Mouse (Mus musculus): ENCODE results near the gene Pirb. TPM values are rescaled to one million over a fixed set of nuclear protein-coding genes. Genes with fewer than 3 reads are reported as not detected.

The Pirb gene
- polyA plus RNA-seq, 1 experiment = 20.0 TPM

- Histone ChIP-seq H3K27ac (ENCODE audit: control insufficient read depth, insufficient read depth, low read length) (peak within 1 kb of the TSS; percentile 77), H3K4me1 (replicated peaks; ENCODE audit: control insufficient read depth, insufficient read depth, low read length) (peaks cover 16% of the 10 kb centered on the region), H3K36me3 (ENCODE audit: control insufficient read depth, insufficient read depth, low read length) (no peaks in the 10 kb centered on the region), H3K4me3 (ENCODE audit: control insufficient read depth, insufficient read depth, low read length) (peak within 1 kb of the TSS; percentile 69), H3K27me3 (ENCODE audit: control insufficient read depth, insufficient read depth, low read length) (no peaks in the 10 kb centered on the region)
- DNase-seq = peak; percentile 99
- under 1% methylated on average over 55 of the region's 55 CpGs for WGBS
- TF ChIP-seq POLR2A (IDR thresholded peaks at IDR 0.05; ENCODE audit: control insufficient read depth, extremely low read depth, insufficient read depth, low read length, poor library complexity) (peak; percentile 50; the same call in 1 of the 2 replicates), CTCF (IDR thresholded peaks at IDR 0.05; ENCODE audit: borderline replicate concordance, control insufficient read depth, extremely low read depth, insufficient read depth, low read length, poor library complexity) (0 out of 2 replicates have a peak, but pooled peaks have one; percentile 21)
Measured at GRCm38 (mm10) chr7:3692987-3693808, 27.0 kb downstream of the Pirb start, which contains the start of gene Mboat7. Mboat7 (minus strand) TSS chr7:3693523.

DNA sequence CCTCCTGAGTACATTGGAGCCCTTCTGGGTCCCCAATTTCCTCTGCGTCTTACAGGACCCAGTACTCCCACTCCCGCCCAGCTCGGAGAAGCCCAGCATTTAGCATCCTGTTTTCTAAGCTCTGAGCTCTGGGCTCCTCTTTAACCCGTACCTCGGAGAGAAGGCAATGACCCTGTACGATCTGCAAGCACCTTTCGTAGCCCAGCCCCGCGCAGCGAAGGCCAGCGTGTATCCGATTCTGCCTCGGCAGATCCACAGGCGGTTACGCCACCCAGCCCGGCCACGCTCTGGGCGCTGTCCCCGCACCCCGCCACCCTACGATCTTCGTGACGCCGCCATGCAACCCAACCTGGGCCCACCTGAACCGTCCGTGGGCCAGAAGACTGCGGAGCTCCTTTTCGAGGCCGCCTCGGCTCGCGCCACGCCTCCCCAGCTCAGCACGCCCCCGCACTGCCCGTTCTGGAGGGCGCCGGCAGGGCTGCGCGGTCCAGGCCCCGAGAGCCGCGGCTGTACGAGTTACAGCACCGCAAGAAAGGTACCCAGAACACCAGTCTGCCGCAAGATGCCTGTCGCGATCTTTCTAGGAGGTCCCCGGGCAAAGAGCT lies 27.7 kb downstream of the Pirb start, which contains the start of gene Tsen34:
Gene Tsen34, plus strand, starts transcription at position 482 of the 605 bp plus-strand sequence.
- TF ChIP-seq POLR2A (IDR thresholded peaks at IDR 0.05; ENCODE audit: control insufficient read depth, extremely low read depth, insufficient read depth, low read length, poor library complexity) (no peak; the same call in 1 of the 2 replicates), CTCF (IDR thresholded peaks at IDR 0.05; ENCODE audit: borderline replicate concordance, control insufficient read depth, extremely low read depth, insufficient read depth, low read length, poor library complexity) (no peak)
- Histone ChIP-seq H3K4me1 (replicated peaks; ENCODE audit: control insufficient read depth, insufficient read depth, low read length) (peaks cover 16% of the 10 kb centered on the region), H3K27me3 (ENCODE audit: control insufficient read depth, insufficient read depth, low read length) (no peaks in the 10 kb centered on the region), H3K4me3 (ENCODE audit: control insufficient read depth, insufficient read depth, low read length) (peak within 1 kb of the TSS; percentile 69), H3K27ac (ENCODE audit: control insufficient read depth, insufficient read depth, low read length) (peak within 1 kb of the TSS; percentile 77), H3K36me3 (ENCODE audit: control insufficient read depth, insufficient read depth, low read length) (no peaks in the 10 kb centered on the region)
- WGBS = under 1% methylated on average over 49 of the region's 49 CpGs
- no peak for DNase-seq

GRCm38 (mm10) chr7:3691919-3692318 lies 28.3 kb downstream of the Pirb start:
- no peak overlapping the region; the same call in 1 of the 2 replicates for H3K27ac ChIP-seq (ENCODE audit: control insufficient read depth, insufficient read depth, low read length)

GRCm38 (mm10) chr7:3685400-3686187 lies 34.6 kb downstream of the Pirb start:
- WGBS = 97% methylated on average over 31 of the region's 31 CpGs
- H3K36me3 ChIP-seq (ENCODE audit: control insufficient read depth, insufficient read depth, low read length) = no peaks in the 10 kb centered on the region
- no peak for DNase-seq
- TF ChIP-seq POLR2A (IDR thresholded peaks at IDR 0.05; ENCODE audit: control insufficient read depth, extremely low read depth, insufficient read depth, low read length, poor library complexity) = no peak
- no peak for TF ChIP-seq CTCF (IDR thresholded peaks at IDR 0.05; ENCODE audit: borderline replicate concordance, control insufficient read depth, extremely low read depth, insufficient read depth, low read length, poor library complexity)
- no peak overlapping the region for H3K27ac ChIP-seq (ENCODE audit: control insufficient read depth, insufficient read depth, low read length)
- no peak overlapping the region for H3K4me3 ChIP-seq (ENCODE audit: control insufficient read depth, insufficient read depth, low read length)
- no peaks in the 10 kb centered on the region for H3K27me3 ChIP-seq (ENCODE audit: control insufficient read depth, insufficient read depth, low read length)
- H3K4me1 ChIP-seq (replicated peaks; ENCODE audit: control insufficient read depth, insufficient read depth, low read length) = no peaks in the 10 kb centered on the region

More at GRCm38 (mm10) chr7:3691919-3692318, 28.3 kb downstream of the Pirb start:
- whole genome bisulfite sequencing = 15% methylated on average over 3 of the region's 3 CpGs
- Histone ChIP-seq H3K4me1 (replicated peaks; ENCODE audit: control insufficient read depth, insufficient read depth, low read length) (peaks cover 16% of the 10 kb centered on the region), H3K36me3 (ENCODE audit: control insufficient read depth, insufficient read depth, low read length) (no peaks in the 10 kb centered on the region), H3K4me3 (ENCODE audit: control insufficient read depth, insufficient read depth, low read length) (peak overlapping the region; percentile 69), H3K27me3 (ENCODE audit: control insufficient read depth, insufficient read depth, low read length) (no peaks in the 10 kb centered on the region)
- TF ChIP-seq POLR2A (IDR thresholded peaks at IDR 0.05; ENCODE audit: control insufficient read depth, extremely low read depth, insufficient read depth, low read length, poor library complexity) (no peak), CTCF (IDR thresholded peaks at IDR 0.05; ENCODE audit: borderline replicate concordance, control insufficient read depth, extremely low read depth, insufficient read depth, low read length, poor library complexity) (no peak)
- DNase-seq = no peak

- no peak for DNase-seq
- TF ChIP-seq CTCF (IDR thresholded peaks at IDR 0.05; ENCODE audit: borderline replicate concordance, control insufficient read depth, extremely low read depth, insufficient read depth, low read length, poor library complexity) = no peak
- TF ChIP-seq POLR2A (IDR thresholded peaks at IDR 0.05; ENCODE audit: control insufficient read depth, extremely low read depth, insufficient read depth, low read length, poor library complexity) = no peak
- 97% methylated on average over 8 of the region's 8 CpGs for whole genome bisulfite sequencing
- Histone ChIP-seq H3K4me3 (ENCODE audit: control insufficient read depth, insufficient read depth, low read length) (no peak overlapping the region), H3K36me3 (ENCODE audit: control insufficient read depth, insufficient read depth, low read length) (no peaks in the 10 kb centered on the region), H3K27me3 (ENCODE audit: control insufficient read depth, insufficient read depth, low read length) (no peaks in the 10 kb centered on the region), H3K27ac (ENCODE audit: control insufficient read depth, insufficient read depth, low read length) (no peak overlapping the region), H3K4me1 (replicated peaks; ENCODE audit: control insufficient read depth, insufficient read depth, low read length) (no peaks in the 10 kb centered on the region)
Measured at GRCm38 (mm10) chr7:3684698-3685097, 35.5 kb downstream of the Pirb start.

All from thymus, adult 2 months (tissue).